Mouse (Mus musculus) hindbrain, embryonic 16.5 days (tissue): Measurements from ENCODE around the gene Ddx20. TPM values are rescaled to one million over a fixed set of nuclear protein-coding genes. Genes with fewer than 3 reads are reported as not detected.

Experiments used
- ATAC-seq: fragments of 200-750 bp; cut with Nextera tagmentation; 2 replicates; pipeline ENCODE4 v1.8.0; 2017; ENCODE audit warnings: moderate TSS enrichment, moderate library complexity
- H3K27ac ChIP-seq: fragments of 300-500 bp; sonication (generic); 2 replicates; pipeline ENCODE4 v1.5.1; 2014; ENCODE audit warnings: low read depth, mild to moderate bottlenecking, control low read depth, low read length, moderate library complexity
- H3K27me3 ChIP-seq: fragments of 300-500 bp; sonication (generic); replicated peaks from 2 replicates; pipeline ENCODE4 v1.6.1; 2014; ENCODE audit warnings: low read length; ENCODE audit not compliant: control insufficient read depth, insufficient read depth
- H3K36me3 ChIP-seq: fragments of 300-500 bp; sonication (generic); 2 replicates; pipeline ENCODE4 v1.6.1; 2014; ENCODE audit warnings: mild to moderate bottlenecking, low read length, moderate library complexity, mixed read lengths; ENCODE audit not compliant: control insufficient read depth, insufficient read depth
- H3K4me1 ChIP-seq: fragments of 300-500 bp; sonication (generic); 2 replicates; pipeline ENCODE4 v1.6.1; 2014; ENCODE audit warnings: low read depth, low read length; ENCODE audit not compliant: control insufficient read depth, insufficient read depth
- H3K4me2 ChIP-seq: fragments of 300-500 bp; sonication (generic); 2 replicates; pipeline ENCODE4 v1.6.1; 2014; ENCODE audit warnings: mild to moderate bottlenecking, low read length, control low read depth, moderate library complexity
- H3K4me3 ChIP-seq: fragments of 300-500 bp; sonication (generic); 2 replicates; pipeline ENCODE4 v1.5.1; 2014; ENCODE audit warnings: mild to moderate bottlenecking, low read length, control low read depth, moderate library complexity
- H3K9ac ChIP-seq: fragments of 300-500 bp; sonication (generic); 2 replicates; pipeline ENCODE4 v1.6.1; 2014; ENCODE audit warnings: low read depth, mild to moderate bottlenecking, control low read depth, low read length, moderate library complexity
- H3K9me3 ChIP-seq: fragments of 300-500 bp; sonication (generic); 2 replicates; pipeline ENCODE4 v1.6.1; 2014; ENCODE audit warnings: mild to moderate bottlenecking, low read length, moderate library complexity; ENCODE audit not compliant: control insufficient read depth
- WGBS: fragments of 180-500 bp; shearing (Covaris S2); extraction: QIAGEN DNeasy Blood & Tissue Kit; methylation state at CpG from one replicate; pipeline ENCODE4 v1.1.7; 2014; 5-methylcytosine and 5-hydroxymethylcytosine counted together
- polyA plus RNA-seq: library from polyadenylated mRNA; unstranded; fragments of >200 nt; fragmentation: Nextera tagmentation; extraction: Ambion mirVana; gene quantifications from 2 replicates; pipeline ENCODE4 v1.2.1, GENCODE M21; 2015

Gene Ddx20
- polyA plus RNA-seq, 1 experiment from 2014 or later = 19.4 TPM

DNA sequence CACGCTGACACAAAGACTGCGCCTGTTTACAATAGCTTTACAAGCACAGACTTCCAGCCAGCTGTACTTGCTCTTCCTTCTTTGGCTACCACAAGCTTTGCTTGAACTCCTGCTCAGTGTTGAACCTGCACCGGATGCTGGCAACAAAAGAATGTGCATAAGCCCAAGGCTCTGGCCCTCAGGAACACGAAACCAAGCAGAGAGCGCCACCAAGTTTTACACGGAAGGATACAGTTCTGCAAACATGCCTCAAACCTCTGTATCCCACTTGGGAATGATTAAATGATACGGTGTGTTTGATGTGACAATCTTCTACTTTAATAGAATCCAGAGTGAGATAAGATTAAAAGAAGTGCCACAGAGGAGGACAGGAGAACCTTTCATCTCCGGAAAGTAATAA, 24.3 kb downstream of the Ddx20 start:
- Histone ChIP-seq H3K4me3 (no peak overlapping the region), H3K4me2 (no peak overlapping the region), H3K9ac (no peak overlapping the region), H3K27me3 (no peaks in the 10 kb centered on the region), H3K4me1 (no peaks in the 10 kb centered on the region), H3K27ac (no peak overlapping the region), H3K36me3 (no peaks in the 10 kb centered on the region; the same call in 1 of the 2 replicates), H3K9me3 (no peaks in the 10 kb centered on the region)
- ATAC-seq = no peak
- WGBS = 80% methylated on average over 8 of the region's 8 CpGs

DNA sequence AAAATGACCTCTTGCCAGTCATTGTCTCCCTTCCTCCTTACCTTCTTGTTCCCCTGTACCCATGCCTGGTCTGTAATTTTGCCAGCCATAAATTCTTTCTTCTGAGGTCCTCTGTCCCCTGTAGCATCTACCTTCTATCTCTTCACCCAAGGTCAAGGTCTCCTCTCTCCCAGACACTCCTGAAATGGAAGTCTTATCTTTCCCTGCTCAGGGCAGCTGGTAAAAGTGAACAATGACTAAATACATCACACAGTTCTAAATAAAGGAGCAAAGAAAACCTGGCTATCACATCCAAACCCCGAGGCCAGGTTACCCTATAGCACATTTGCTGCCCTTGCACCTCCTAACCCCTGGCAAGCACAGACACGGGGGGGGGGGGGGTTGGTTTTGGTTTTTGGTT, 26.8 kb downstream of the Ddx20 start:
- Histone ChIP-seq H3K4me2 (no peak overlapping the region), H3K9ac (no peak overlapping the region), H3K36me3 (no peaks in the 10 kb centered on the region; the same call in 1 of the 2 replicates), H3K27ac (no peak overlapping the region), H3K4me3 (no peak overlapping the region), H3K9me3 (no peaks in the 10 kb centered on the region), H3K4me1 (no peaks in the 10 kb centered on the region), H3K27me3 (no peaks in the 10 kb centered on the region)
- 71% methylated on average over 2 of the region's 2 CpGs for WGBS
- no peak for ATAC-seq

DNA sequence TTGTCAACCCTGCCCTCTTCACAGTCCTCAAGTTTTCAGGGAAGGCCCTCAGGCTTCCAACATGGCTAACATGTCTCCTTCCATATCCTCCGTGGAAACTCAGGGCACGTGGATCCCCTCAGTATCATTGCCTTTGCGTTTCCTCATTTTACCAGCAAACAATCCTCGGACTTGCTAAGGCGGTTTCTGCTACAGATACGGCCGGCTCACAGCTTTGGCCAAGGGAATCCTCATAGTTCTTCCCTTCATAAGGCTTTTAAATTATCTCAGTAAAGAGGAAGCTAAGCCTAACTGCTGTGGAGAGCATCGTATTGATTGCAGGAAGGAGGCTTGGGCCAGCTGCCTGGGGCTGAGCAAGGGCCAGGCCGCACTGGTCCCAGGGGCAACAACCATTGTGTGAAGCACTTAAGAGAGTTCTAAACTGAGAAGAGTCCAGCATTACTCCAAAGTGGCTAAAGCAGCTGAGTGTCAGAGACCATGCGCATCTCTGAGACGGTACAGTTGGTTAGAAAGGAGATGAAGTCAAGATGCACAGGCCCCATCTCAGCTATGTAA, 32.3 kb downstream of the Ddx20 start:
- no peak overlapping the region for H3K27ac ChIP-seq

DNA sequence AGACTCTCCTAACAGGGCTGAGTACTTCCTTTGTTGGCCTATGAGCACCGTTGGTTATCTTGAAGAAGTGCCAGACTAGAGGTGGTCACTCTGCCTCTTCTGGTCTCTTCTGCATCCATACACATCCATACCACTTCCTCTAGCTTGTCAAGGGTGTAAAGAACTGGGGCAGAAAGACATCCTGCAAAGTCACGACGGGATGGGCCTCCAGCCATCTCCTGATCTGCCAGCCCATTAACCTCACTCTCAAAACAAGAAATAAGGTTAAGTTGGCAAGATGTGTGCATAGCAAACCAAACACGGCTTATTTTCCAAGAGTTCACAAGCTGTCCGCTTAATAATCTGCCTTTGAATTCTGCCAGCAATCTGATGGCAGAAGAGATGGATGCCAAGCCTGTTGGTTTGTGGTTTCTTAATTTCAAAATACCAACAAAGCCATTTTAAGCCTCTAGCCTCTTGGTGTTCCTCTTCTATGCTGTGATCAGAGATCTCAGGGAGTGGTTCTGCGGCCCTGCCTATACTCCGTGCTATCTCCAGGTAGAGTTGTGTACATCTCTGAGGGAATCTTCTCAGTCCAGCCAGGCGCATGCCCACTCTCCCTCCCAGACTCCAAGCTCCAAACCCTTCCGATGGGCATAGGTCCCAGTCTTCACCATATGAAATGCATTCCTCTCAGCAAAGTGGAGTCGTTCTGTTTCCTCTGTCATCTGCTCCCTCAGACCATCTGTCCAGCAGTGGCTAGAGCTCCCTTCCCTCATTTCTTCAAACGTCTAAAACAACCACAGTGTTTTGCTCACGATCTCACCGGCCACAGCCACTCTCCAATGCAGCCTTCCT, 33.6 kb downstream of the Ddx20 start:
- Histone ChIP-seq H3K36me3 (no peaks in the 10 kb centered on the region), H3K4me3 (no peak overlapping the region), H3K27me3 (no peaks in the 10 kb centered on the region), H3K4me1 (no peaks in the 10 kb centered on the region), H3K4me2 (no peak overlapping the region), H3K9ac (no peak overlapping the region), H3K27ac (no peak overlapping the region), H3K9me3 (no peaks in the 10 kb centered on the region)
- peak; percentile 60; the same call in 1 of the 2 replicates for ATAC-seq
- 74% methylated on average over 13 of the region's 13 CpGs for WGBS

More for the DNA sequence above, 32.3 kb downstream of the Ddx20 start:
- Histone ChIP-seq H3K36me3 (no peaks in the 10 kb centered on the region), H3K4me1 (no peaks in the 10 kb centered on the region), H3K9ac (no peak overlapping the region), H3K4me2 (no peak overlapping the region), H3K27me3 (no peaks in the 10 kb centered on the region), H3K9me3 (no peaks in the 10 kb centered on the region), H3K4me3 (no peak overlapping the region)
- WGBS = 94% methylated on average over 11 of the region's 11 CpGs
- no peak for ATAC-seq

DNA sequence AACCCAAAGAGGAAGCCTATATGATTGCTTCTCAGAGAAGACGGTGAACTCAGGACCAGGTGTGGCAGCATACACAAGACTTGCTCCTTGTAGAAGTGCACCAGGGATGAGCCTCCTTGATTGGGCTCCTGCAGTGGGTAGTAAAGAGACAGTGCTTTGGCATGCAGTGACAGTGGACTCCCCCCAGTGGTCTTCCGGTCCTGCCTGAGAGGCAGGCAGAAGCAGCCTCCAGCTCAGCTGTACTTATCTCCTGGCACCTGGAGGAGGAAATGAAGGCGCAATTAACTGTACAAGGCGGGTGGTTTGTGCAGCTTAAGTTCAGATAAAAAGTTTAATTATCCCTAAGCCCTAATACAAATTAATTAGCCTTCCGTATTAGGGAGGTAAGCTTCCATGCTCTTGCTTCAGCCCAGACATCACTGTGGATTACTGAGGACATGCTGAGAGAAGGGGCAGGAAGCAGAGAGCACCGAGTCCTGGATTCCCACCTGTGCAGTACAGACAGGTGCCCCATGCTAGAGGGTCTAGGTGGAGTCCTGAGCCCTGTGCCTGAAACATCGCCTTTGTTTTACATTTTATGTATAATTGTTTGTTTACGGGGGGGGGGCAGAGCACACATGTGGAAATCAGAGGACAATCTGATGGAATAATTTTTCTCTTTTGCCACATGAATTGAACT, 38.3 kb downstream of the Ddx20 start:
- H3K27ac ChIP-seq = no peak overlapping the region
- H3K27me3 ChIP-seq = no peaks in the 10 kb centered on the region
- H3K36me3 ChIP-seq = no peaks in the 10 kb centered on the region
- H3K4me3 ChIP-seq = no peak overlapping the region
- H3K9me3 ChIP-seq = no peaks in the 10 kb centered on the region
- no peak overlapping the region for H3K4me2 ChIP-seq
- WGBS = 73% methylated on average over 8 of the region's 8 CpGs
- no peaks in the 10 kb centered on the region for H3K4me1 ChIP-seq
- ATAC-seq = peak; percentile 38; the same call in 1 of the 2 replicates
- H3K9ac ChIP-seq = no peak overlapping the region

DNA sequence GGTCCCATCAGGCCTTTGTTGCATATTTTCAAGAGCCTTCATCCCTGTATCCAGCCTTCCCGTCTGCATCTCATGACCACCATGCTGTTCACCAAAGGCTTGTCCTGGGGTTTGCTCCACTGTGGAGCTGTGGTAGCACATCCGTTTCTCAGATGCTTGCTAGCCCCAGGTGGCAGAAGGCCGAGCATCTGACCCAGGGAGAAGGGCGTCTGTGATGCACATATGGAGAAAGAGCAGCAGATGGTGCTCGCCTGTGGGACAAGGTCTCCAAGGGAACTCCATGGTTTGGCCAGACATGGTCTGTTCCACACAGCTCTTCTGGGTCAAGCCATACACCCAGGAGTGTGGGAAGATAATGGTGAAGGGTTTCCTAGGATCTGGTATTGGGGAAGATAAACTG, 43.8 kb downstream of the Ddx20 start:
- WGBS = 68% methylated on average over 5 of the region's 5 CpGs
- no peaks in the 10 kb centered on the region for H3K27me3 ChIP-seq
- no peak overlapping the region for H3K27ac ChIP-seq
- H3K4me2 ChIP-seq = no peak overlapping the region
- H3K4me1 ChIP-seq = no peaks in the 10 kb centered on the region; the same call in 1 of the 2 replicates
- no peaks in the 10 kb centered on the region for H3K36me3 ChIP-seq
- no peak overlapping the region for H3K9ac ChIP-seq
- no peak; the same call in 1 of the 2 replicates for ATAC-seq
- no peak overlapping the region for H3K4me3 ChIP-seq
- no peaks in the 10 kb centered on the region for H3K9me3 ChIP-seq

DNA sequence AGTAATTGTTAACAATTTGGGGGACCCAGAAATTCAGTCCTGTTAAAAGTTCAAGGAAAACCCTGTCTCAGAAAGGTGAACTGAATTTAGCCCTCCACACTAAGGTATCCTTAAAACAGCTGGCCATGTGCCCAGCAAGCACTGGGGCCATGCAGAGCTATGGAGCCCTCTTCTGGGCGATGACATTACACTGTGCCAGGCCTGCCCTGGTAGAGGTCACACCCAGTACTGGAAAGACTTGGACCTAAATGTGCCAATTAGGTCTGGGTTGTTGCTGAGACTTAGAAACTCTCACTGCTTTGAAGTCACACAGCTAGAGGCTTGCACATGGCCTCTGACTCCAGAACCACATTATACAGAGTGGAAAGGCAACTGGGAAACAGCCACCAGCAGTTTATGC, 45.2 kb downstream of the Ddx20 start:
- Histone ChIP-seq H3K27ac (no peak overlapping the region), H3K27me3 (no peaks in the 10 kb centered on the region), H3K9me3 (no peaks in the 10 kb centered on the region), H3K4me3 (no peak overlapping the region), H3K4me1 (no peaks in the 10 kb centered on the region; the same call in 1 of the 2 replicates), H3K9ac (no peak overlapping the region), H3K36me3 (no peaks in the 10 kb centered on the region), H3K4me2 (no peak overlapping the region)
- ATAC-seq = peak; percentile 71
- 29% methylated on average over 1 of the region's 1 CpGs for WGBS

DNA sequence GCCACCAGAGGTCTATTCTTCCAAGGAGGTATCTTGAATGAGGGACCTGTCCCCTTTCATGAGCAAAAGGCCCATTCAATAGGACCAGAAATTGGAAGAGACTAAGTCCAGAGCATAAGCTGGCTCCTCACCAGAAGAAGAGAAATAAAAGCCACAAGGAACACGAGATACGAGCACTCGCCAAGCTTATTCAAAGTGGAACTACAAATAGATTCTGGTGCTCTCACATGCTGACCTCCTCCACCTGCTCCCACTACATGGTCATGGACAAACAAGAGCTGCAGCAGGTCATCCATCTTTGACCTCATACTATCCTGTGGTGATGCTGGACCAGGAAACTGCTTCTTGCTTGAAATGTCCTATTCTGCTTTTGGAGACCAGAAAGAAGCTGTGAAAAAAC, 54.4 kb downstream of the Ddx20 start:
- no peaks in the 10 kb centered on the region for H3K9me3 ChIP-seq
- no peak overlapping the region for H3K4me3 ChIP-seq
- no peak overlapping the region for H3K9ac ChIP-seq
- no peaks in the 10 kb centered on the region; the same call in 1 of the 2 replicates for H3K4me1 ChIP-seq
- WGBS = 86% methylated on average over 3 of the region's 3 CpGs
- H3K27me3 ChIP-seq = no peaks in the 10 kb centered on the region
- no peaks in the 10 kb centered on the region for H3K36me3 ChIP-seq
- no peak for ATAC-seq
- no peak overlapping the region for H3K27ac ChIP-seq
- no peak overlapping the region for H3K4me2 ChIP-seq

DNA sequence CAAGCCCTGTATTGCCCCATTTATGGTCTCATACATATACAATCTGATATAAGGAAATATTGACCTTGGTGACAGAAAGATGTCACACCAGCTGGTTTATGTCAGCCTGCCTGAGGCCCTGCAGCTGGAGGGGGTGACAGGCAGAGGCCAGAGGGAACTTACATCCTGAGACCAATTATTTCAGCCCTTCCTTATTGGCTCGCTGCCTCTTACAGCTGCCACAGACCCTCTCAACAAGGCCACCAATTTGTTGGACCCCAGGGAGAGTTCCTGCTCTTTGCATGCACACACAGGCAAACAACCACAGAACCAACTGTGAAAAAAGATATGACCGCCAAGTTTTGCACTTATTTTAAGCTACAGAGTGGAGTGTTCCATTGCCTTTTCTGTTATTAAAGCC, 55.1 kb downstream of the Ddx20 start:
- Histone ChIP-seq H3K9ac (no peak overlapping the region), H3K27me3 (no peaks in the 10 kb centered on the region), H3K4me1 (no peaks in the 10 kb centered on the region; the same call in 1 of the 2 replicates), H3K27ac (no peak overlapping the region), H3K4me2 (no peak overlapping the region), H3K4me3 (no peak overlapping the region), H3K9me3 (no peaks in the 10 kb centered on the region), H3K36me3 (no peaks in the 10 kb centered on the region)
- no peak for ATAC-seq
- 58% methylated on average over 2 of the region's 2 CpGs for WGBS
